Mouse (Mus musculus): ENCODE measurements around the gene Cblc.
"Not testable (repeated sequence)": the region's sequence is repeated elsewhere in the genome, so short reads cannot be mapped to it uniquely, and the experiment has no call there.

Cblc gene

DNA sequence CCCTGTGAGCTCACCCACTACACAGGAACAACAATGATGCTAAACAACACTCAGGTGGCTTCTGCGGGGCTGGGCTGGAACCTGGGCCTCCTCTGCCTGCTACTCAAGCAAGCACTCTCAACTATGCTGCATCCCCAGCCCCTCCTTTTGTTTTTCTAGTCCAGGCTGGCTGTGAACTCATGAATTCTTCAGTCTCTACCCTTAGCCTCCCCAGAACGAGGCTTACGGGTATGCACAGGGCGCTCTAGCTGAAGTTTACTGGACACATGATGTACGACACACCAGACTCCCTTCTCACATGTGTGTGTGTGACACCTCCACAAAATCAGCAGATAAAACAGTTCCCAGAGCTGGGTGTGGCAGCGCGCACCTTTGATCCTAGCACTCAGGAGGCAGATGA is 22.3 kb upstream of the Cblc start:
- DNase-seq (ENCODE audit: low spot score in 2 of 2): no peak

DNA sequence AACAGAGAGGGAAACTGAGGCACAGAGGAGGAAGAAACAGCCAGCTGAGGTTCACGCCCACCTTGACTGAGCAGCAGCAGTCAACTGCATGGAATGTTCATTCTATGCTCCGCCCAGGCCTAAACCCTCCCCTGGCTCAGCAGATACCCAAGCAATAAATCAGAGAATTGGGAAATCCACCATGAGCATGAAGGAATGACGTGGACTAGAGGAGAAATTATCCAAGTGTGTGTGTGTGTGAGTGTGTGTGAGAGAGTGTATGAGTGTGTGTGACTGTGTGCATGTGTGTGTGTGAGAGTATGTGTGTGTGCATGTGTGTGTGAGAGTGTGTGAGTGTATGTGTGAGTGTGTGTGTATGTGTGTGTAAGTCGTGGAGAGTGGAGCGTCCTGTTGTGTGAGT is 21.8 kb upstream of the Cblc start:
- DNase-seq (ENCODE audit: low spot score in 2 of 2): no peak

DNA sequence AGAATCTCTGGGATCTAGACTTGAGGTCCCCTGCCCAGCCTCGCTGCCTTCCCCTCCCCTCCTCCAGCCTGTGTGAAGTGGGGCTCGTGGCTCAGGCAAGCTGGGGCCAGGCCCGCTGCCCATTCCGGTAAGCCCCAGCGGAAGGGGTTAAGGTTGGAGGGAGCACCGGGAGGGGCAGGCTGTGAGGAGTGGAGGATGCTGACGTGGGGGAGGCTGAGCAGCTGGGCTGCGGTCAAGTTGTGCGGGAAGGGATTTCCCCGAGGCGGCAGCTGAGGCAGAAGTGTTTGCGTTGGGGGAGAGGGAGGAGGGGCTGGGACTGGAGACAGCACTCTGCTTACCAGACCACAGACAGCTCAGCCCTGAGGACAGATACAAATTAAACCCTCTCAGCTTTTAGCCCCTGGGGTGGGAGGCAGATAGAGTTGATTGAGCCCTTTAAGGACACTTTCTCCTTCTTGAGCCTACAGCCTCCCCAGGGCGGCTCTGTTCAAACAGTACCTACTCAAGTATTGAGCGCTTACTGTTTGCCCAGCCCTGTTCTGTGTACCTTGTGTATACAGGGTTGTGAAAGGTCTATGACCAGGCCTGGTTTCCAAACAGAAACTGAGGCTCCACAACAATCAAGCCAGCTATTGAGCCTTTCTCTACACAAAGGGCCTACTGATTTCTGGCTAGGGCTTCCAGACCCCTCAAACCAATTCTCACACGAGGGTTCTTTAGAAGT is 20.9 kb upstream of the Cblc start:
- DNase-seq (ENCODE audit: low spot score in 2 of 2): no peak

DNA sequence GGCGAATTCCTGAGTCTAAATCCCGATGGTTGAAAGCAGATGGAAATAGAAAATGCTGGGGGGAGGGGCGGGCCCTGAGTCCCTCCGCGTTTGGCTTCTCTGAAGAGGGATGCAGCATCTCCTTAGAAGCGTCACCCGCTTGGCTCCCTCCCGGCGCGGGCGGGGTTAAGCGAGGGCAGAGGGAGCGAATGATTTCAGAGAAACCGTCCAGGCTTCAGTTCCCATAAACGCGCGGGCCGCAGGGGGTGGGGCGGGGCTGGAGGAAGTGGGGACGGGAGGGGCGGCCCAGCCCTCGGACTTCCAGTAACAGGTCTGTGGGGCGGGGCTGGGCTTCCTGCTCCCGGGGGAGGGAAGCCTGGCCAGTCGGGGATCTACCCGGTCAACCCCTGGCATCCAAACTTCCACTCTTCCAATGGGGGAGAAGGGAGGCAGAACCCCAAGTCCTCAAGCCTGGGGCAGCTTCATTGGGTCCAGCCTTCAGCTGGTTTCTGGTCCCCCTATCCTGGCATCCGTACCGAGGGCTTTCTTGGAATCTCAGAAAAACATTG is 19.7 kb upstream of the Cblc start:
- DNase-seq (ENCODE audit: low spot score in 2 of 2): peak in 1 of 2 experiments; percentile 17

DNA sequence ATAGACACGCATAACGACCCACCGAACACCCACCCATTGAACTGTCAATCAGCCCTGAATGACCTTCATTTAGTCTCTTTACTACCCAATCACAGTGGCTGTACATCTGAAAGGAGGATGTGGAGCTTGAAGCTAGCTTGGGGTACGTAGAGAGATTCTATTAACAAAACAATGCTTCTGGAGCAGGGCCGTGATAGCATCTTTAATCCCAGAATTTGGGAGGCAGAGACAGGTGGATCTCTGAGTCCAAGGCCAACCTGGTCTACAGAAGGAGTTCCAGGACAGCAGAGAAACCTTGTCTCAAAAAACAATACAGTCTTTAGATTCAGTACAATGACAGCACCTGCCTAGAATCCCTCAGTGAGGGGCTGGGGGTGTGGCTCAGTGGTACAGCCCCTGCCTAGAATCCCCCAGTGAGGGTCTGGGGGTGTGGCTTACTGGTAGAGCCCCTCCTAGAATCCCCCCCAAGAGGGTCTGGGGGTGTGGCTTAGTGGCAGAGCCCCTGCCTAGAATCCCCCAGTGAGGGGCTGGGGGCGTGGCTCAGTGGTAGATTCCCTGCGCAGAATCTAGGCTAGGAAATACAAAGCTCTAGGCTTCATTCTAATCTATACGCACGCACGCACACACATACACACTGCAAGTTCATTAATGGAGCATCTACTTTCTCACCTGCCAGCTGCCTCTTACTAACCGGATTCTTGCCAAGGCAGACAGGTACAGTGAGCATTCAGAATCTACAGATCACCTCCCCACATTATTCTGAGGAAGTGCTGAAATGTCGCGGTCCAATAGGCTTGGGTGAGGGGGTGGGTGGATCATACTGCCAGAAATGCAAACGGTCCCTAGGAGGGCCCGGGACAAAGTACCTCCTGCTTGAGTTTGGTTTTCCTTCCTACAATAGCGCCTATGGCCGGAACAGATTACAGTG is 19.0 kb upstream of the Cblc start:
- DNase-seq (ENCODE audit: low spot score in 2 of 2): no peak

DNA sequence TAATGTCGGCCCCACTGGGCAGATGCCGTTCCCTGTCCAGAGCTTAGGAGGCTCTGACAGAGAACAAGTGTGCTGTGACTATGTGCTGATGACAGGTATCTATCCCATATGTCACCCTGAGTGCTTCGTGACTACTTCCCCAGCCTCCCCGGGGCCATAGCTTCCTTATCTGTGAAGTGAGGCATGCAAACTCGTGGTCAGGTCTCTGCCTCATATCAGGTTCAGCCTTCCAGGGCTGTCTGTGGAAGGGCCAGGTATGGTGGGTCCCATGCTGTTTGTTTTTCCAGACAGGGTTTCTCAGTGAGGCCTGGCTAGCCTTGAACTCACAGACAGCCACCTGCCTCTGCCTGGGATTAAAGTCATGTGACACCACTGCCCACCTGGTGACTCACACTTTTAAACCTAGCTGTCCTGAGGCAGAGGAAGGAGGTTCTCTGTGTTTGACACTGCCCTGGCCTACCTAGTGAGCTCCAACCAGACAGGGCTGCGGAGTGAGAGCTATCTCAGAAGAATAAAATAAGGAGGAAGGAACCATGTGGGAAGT is 17.0 kb upstream of the Cblc start:
- no peak for DNase-seq (ENCODE audit: low spot score in 2 of 2)

DNA sequence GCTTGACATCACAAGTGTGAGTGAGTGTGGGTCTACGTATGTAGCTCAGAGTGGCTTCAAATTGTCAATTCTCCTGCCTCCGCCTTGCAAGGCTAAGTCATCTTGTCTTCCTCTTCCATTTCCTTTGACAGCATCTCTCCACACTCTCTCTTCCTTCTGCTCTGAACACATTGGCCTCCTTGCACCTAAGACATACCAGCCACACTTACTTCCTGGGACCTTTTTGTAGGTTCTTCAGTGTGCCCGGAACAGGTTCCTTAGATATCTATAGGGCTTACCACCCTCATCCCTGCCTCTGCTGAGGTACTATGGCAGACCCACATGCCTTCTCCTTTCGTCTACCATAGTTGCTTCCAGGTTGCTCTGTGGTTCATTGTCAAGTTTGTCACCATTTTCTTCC is 16.6 kb upstream of the Cblc start:
- no peak for DNase-seq (ENCODE audit: low spot score in 2 of 2)

DNA sequence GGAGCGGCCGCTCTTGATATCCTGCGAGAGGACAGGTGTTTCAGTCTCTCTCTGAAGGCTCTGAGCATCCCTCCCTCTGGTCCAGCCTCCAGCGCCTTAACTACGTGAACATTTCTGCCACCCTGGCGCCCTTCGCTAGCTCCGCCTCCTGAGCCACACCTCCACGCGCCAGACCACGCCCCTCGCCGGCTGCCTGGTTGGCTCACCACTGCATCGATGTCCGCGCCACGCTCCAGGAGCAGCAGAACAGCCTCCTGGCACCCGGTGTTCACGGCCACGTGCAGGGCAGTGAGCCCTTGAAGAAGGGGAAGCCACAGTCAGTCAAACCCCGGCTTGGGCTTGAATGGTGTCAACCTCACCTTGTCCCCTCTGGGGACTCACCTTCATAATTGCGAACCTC is 14.5 kb upstream of the Cblc start:
- DNase-seq (ENCODE audit: low spot score in 2 of 2): no peak

DNA sequence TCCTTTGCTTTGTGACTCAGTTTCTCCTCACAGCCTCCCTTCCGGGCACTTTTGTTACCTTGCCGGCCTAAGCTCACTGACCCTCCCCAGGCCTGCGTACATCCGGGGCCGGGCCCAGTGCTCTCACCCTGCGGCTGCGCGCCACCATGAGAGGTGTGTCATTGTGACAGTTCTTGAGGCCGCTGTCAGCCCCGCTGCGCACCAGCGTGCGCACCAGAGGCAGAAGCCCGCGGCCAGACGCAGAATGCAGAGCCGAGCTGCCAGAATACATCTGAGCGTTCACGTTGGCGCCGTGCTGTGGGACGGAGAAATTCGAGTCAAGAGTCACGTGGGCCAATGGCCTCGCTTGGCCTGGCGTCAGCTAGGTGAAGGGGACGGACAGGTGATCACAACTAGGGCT is 12.8 kb upstream of the Cblc start:
- DNase-seq (ENCODE audit: low spot score in 2 of 2): no peak

DNA sequence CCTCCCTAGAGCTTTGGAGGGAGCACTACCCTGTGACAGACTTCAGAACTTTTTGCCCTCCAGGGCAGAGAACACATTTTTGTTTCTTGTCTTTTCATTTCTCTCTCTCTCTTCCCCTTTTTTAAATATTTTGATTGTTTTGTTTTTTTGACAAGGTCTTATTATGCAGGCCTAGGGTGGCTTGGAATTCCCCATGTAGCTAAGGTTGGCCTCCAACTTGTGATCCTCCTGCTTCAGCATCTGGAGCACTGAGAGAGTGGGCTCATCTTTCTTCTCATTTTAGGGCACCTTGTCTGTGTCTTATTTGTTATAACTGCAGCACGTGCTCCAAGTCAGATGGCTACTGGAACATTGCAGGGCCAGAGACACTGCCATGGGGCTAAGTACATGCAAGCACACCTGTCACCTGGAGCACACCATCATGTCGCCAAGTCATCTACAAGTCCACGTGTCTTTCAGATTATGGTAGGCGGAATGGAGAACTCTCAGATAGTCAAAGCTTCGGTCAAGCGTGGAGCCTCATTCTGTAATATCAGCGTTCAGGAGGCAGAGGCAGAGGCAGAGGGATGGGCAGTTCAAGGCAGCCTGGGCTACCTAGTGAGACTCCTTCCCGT is 9.9 kb upstream of the Cblc start:
- DNase-seq (ENCODE audit: low spot score in 2 of 2): no peak

DNA sequence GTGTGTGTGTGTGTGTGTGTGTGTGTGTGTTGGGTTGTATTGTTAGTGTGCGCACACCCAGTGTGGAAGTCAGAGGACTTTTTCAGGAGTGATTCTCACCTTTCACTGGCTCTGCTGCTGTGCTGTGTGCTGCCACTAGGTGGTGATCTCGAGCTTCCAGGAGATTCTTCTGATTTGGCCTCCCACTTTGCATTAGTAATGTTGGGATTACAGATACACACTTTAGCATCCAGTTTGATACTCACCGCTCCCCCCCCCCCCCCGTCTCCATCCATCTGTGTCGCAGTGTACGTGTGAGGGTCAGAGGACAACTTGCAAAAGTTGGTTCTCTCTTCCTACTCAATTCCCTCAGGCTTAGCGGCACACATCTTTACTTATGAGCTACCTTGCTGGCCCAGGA is 6.4 kb upstream of the Cblc start:
- DNase-seq (ENCODE audit: low spot score in 2 of 2): peak; percentile 67 to 70

DNA sequence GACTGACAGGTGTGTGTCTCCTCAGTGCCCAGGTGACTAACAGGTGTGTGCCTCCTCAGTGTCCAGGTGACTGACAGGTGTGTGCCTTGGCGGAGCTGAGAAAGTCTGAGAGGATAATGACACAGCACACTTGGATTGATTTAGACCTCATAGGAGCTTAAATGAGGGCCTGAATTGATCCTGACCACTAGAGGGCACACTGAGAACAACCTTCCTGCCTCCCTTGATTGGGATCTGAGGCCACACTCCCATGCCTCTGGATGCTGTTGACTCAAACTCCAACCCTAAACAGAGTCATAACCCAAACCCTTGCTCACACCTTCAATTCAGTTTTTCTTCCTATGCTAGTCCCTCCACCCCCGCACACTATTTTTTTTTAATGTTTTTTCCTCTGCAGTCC is 4.2 kb upstream of the Cblc start:
- DNase-seq (ENCODE audit: low spot score in 2 of 2): peak in 1 of 2 experiments; percentile 44

DNA sequence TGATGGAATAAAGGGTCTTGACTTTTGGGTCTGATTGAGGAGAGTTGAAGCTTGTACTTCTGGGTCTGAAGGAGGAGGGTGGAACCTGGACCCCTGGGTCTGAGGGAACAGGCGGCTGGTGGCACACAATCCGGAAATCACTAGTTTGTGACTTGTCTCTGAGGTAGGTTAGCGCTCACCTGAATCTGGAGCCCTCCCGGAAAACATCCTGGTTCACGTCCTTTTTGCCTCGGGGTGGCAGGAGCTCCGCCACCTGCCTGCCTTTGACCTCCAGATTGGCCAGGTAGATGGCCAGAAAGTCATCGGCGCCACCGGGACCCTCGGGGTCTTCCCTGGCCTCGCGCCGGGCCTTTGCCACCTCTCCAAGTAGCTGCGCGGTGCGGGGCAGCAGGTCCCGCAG is 355 bp downstream of the Cblc start:
- DNase-seq (ENCODE audit: low spot score in 2 of 2): no peak

DNA sequence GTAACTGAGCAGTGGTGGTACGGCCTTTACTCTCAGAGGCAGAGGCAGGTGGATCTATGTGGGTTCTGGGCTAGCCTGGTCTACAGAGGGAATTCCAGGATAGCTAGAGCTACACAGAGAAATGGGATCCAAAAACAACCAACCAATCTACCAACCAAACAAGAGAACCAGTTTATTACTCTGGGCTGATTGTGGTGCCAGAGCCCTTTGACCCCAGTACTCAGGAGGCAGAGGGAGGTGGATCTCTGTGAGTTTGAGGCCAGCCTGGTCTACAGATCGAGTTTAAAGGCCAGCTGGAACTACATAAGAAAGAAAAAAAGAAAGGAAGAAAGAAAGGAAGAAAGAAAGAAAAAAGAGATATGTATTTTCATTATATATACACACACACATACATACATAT is 1.4 kb downstream of the Cblc start:
- no peak for DNase-seq (ENCODE audit: low spot score in 2 of 2)

DNA sequence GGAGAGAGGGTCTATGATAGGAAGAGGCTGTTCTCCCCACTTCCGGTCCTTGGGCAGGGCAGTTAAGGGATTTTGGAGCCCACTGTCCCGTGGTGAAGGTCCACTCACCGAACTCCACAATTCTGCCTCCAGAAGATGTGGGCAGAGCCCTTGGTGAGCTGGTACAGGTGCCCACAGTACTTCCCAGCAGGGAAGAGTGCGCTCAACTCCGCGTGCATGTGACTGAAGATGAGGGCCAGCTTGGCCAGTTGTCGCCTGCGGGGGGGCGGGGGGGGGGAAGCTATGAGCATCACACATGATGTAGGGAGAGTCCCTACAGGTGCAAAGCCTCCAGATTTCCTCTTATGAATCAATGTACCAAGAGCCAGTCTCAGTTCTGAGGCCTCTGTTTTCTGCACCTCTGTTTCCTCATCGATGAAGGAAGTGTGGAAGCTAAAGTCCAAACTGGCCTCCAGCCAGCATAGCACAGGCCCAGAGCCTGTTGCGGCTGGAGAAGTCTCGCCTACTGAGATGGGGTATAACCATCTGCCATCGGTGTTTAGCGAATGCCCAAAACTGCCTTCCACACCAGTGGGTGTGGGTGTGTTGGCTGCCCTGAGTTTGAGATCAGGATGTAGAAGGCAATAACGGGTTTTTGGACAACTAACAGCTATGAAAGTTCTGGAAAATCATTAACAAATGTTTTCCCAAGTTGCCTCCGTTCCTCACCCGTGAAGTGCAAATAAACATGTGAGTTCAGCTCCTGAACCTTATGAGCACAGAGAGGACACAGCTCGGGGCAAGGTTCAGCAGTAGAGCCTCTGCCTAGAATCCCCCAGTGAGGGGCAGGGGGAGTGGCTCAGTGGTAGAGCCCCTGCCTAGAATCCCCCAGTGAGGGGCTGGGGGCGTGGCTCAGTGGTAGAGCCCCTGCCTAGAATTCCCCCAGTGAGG is 3.6 kb downstream of the Cblc start:
- DNase-seq (ENCODE audit: low spot score in 2 of 2): no peak

DNA sequence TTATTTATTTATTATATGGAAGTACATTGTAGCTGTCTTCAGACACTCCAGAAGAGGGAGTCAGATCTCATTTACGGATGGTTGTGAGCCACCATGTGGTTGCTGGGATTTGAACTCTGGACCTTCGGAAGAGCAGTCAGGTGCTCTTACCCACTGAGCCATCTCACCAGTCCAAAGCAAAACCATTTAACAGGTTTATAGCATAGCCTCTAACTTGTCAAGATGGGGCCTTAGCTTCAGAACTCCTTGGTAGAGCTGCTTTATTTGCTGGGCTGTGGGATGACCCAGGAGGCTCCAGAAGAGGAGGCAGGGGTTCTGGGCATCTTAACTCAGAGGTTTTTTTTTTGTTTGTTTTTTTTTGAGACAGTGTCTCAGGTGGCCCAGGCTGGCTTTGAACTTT is 5.1 kb downstream of the Cblc start:
- not testable (repeated sequence) for DNase-seq (ENCODE audit: low spot score in 2 of 2)

DNA sequence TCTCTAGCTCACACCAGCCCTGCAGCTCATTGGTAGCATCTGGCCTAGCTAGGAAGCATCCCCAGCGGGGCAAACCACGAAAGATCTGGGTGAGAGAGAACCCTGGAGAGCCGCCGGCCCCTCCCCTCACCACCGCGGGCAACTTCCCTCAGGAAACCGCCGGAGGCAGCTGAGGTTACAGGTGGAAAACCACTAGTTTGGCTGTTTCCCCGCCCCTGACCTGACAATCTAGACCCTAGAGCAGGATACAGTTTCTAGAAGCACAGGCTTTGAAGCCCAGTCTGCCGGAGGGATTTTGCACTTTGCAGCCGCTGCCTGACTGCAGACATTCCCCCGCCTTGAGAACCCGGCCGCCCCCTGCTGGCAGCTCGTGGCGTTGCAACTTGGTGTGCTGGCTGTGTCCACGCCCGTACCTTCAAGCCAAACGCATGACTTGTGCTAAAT is 6.7 kb downstream of the Cblc start:
- peak; percentile 82 to 83 for DNase-seq (ENCODE audit: low spot score in 2 of 2)

DNA sequence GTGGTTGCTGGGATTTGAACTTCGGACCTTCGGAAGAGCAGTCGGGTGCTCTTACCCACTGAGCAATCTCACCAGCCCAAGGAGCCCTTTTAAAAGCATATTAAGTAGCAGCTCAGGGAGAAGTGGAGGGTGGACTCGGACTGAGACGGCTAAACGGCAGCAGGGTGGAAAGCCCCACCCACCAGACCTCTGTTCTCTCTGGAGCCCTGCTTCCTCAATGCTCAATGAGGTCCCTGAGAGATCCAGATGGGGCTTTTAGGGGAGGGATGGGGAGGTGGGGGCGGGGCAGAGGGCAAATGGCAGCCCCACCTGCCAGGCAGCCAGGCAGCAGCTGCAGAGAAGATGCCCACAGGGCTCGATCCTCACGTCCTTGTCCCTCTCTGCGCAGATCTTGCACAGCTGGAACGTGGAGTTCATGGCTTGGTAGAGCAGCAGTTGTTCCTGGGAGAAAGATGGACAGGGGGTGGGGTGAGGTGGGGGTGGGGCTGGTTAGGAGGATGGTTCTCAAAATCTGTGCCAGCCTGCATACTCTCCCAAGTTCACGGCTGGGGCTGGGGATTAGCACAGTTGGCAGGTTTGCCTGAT is 10.6 kb downstream of the Cblc start:
- no peak for DNase-seq (ENCODE audit: low spot score in 2 of 2)

DNA sequence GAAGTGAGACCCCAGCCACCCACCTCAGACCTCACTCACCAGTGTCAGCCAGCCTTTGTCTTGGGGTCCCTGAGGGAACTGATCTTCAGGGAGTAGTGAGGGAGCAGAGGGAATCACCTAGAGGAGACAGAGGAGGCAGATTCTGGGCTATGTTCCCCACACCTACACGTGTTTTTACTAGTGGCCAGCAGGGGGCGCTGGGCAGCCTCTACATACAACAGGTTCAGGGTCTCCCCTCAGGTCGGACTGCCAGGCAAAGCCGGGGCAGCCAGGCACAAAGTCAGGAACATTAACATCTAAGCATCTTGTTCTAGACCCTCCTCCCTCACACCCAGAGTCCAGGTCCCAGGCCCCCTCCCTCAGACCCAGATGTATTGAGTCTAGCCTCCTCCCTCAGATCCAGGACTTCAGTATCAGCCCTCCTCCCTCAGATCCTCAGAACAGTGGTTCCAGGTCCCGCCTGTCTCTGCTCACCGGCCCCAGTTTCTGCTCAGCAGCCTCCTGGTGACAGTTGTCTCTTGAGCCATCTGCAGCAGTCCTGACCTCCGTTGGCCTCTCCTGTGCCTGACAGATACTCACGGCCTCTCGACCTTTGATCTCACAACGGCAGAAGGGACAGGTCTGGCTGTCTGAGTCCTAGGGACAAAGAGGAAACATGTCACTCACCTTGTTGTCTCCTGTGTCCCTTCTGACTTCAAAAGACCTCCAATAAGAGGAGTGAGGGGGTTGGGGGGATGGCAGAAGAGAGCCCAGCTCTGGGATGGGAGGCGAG is 11.7 kb downstream of the Cblc start:
- DNase-seq (ENCODE audit: low spot score in 2 of 2): no peak

DNA sequence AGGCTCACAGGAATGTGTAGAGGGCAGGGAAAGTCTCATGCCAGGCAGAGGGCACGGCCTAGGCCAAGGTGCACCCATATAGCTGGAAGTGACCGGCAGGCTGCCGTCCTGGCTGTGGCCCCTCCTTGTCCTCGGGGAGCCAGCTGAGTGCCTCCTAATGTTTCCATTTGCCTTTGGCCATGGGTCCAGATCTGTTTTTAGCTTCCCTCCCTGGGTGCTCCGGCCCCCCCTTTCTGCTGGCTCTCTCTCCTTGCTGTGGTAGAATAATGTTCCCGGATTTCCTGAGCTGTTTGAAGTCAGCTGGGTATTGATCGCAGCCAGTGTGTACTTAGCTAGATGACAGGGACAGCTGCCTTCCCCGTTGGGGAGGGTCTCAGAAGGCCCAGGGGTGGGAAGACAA is 13.0 kb downstream of the Cblc start:
- no peak for DNase-seq (ENCODE audit: low spot score in 2 of 2)

Measured in frontal cortex, postnatal 25 days (tissue).